Mouse (Mus musculus) thymus, postnatal 36 days (tissue): ENCODE data around the gene AC124108.1.

ENCODE experiments used
- DNase-seq, 2 experiments: peaks; one replicate each; pipeline ENCODE4 v3.0.0; 2022; ENCODE audit warnings: mixed read lengths in 2 of 2

AC124108.1 gene

DNA sequence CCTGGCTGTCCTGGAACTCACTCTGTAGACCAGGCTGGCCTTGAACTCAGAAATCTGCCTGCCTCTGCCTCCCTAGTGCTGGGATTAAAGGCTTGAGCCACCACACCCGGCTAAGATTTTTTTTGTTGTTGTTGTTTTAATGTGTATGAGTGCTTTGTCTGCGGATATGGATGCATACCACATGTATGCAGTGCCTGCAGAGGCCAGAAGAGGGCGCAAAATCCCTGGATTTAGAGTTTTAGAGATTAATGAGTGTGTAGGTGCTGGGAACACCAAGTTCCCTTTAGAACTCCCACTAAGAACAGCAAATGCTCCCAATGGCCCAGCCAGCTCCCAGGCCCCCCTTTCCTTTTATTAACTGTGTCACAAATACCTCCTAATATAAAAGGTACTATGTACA, 25.4 kb upstream of the AC124108.1 start:
- peak; percentile 20 to 44 for DNase-seq

DNA sequence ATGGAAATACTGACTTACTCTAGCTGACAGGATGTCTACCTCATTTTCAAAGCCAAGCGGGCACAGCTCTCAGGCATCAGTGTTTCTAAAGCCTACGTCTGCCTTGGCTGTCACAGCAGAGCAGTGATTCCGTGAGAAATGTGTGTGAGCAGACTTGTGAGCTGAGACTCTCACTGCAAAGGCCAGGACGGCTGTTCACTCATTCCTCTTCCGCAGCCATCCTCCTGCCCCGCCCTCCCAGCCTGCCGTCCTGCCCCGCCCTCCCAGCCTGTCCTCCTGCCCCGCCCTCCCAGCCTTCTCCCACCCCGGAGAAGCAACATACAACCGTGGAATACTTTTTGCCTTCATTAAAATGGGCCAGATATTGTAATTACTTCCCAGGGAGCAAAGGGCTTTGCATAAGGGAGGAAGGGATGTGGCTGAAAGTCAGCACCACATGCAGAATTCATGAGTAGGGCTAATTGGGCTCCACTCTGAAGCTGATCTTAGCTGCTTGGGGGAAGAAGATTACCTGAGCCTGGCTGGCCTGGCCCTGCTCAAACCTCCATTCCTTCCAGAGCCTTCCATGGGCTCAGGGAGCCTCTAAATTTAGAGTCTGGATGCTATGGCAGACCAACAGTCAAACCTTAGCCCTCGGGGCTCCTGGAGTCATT, 23.0 kb upstream of the AC124108.1 start:
- peak; percentile 16 to 29 for DNase-seq

DNA sequence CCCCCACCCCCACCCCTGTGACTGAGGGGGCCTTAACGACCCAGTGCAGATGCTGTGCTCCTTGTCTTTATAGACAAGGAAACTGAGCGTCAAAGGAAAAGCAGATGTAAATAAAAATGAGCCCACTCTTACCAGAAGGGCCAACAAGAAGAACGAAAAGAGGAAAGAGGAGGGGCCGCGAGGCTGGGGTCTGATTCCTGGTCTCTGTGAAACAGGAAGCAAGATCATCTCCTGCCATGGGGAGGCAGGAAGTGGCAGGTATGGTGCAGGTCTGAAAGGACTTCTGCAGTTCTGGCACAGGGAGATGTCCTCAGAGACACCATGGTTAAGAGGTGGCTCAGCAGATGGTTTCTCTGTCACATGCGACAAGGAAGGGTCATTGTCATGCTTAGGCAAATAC, 20.6 kb upstream of the AC124108.1 start:
- DNase-seq, result no peak

DNA sequence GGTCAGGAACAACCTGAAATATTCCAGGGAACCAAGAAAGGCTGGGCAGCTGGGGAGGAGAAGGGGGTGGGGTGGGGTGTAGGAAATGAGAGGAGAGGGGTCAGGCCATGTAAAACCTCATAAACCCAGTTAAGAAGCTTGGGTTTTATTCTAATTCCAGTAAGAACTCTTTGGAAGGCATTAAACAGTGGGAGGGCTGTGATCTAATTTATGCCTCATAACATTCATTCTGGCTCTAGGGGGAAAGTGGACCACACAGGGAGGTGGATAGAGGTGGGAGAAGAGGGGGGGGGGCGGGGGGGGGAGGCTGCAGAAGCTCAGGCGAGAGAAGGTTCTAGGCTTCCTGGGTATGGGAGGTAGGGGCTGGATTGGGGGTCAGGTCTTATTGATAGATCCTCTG, 19.6 kb upstream of the AC124108.1 start:
- DNase-seq, result no peak

DNA sequence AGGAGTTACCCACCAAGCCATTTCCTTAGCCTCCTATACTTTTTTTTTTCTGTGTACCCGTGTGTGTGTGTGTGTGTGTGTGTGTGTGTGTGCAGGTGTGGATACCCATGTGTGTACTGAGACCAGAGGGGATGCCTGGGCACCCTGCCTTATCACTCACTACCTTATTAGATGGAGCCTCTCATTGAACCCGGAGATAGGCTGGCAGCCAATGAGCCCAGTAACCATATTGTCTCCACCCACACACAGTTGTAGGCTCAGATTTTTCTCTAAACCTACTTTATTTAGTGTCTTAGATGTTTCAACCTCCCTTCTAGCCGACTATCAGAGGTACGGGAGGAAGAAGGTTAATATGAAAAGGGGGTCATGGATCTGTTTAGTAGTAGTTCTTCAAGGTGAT, 5.0 kb upstream of the AC124108.1 start:
- no peak for DNase-seq

DNA sequence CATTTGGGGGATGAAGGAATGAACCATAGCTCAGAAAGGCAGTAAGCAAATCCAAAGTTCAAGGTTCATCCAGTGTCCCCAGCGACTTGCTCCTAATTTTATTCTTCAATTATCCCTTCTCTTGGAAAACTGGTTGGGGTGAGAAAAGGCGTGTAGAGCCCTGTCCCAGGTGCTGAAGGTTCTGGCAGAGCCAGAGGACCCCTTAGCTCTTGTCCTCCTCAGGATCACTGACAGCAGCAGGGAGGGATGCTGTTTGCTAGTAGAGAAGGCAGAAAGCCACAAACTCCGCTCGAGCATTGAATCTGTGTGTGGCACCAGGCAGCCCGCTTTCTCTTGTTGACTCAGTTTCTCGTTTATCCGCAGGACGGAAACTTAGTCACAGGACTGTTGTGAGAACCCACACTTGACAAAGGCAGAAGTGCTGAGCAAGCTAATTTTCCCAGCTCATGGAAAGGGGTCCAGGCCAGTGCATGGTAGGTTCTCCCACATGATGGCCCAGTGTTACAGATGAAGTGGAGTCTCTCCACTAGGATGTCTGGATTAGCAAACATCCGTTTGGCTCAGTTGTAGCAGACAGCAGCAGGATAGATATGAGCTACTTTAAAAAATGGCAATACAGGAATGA, 2.7 kb upstream of the AC124108.1 start:
- DNase-seq, result no peak

DNA sequence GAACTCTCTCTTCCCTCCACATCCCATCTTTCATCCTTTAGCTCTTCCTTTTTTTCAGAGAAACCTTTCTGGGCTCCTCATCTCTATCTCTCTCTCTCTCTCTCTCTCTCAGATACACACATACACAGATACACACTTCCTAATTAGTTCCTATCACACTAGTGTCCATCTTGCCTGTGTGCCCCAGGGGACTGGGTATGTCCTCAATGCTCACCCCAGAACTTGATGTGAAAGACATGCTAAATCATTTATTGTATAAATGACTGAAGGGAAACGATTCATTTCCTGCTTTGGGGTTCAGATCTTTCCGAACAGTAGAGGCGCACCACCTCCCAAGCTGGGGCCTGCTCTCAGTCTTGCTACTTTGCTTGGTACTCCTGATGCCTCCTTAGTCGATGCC, 2.0 kb upstream of the AC124108.1 start:
- no peak for DNase-seq

DNA sequence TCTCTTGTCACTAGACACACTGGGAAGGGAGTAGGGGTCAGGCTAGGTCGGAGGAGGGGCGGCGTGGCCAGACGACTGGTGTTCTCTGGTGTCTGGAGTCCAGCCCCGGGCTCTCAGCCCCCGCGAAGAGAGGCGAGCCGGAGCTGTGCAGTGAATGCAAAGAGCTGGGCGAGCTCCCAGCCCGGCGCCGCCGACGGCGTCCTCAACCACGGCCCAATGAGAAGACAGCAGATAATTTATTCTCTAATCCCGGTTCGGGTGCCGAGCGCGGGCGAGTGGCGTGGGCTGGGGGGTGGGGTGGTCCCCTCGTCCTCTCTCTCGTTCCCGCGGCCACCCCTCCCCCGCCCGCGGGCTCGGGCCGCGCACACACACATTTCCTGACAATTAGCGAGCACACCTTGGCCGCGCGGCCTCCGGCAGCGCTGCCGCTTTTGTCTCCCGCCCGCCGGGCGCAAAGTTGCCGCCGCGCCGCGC, 1.2 kb upstream of the AC124108.1 start:
- no peak for DNase-seq

DNA sequence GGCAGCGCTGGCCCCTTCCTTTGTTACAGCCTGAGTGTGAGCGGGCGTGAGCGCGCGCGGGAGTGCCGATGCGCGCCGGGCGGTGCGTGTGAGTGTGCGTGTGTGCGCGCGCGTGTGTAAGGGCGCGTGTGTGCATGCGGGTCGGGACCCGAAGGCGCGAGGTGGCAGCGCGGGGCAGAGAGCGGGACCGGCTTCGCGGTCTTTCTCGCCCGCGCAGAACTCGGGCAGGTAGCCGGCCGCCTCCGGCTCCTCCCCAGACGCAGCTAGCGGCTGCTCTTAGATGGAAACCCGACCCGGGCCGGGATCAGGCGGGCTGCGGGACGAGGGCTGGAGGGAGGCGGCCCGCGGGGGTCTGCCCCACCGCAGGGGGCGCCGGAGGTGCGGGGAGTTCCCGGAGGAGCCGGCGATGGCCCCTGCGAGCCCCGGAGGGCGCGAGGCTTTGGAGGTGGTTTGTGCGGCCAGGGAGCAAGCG, 600 bp upstream of the AC124108.1 start:
- DNase-seq, result peak in 1 of 2 experiments; percentile 13

DNA sequence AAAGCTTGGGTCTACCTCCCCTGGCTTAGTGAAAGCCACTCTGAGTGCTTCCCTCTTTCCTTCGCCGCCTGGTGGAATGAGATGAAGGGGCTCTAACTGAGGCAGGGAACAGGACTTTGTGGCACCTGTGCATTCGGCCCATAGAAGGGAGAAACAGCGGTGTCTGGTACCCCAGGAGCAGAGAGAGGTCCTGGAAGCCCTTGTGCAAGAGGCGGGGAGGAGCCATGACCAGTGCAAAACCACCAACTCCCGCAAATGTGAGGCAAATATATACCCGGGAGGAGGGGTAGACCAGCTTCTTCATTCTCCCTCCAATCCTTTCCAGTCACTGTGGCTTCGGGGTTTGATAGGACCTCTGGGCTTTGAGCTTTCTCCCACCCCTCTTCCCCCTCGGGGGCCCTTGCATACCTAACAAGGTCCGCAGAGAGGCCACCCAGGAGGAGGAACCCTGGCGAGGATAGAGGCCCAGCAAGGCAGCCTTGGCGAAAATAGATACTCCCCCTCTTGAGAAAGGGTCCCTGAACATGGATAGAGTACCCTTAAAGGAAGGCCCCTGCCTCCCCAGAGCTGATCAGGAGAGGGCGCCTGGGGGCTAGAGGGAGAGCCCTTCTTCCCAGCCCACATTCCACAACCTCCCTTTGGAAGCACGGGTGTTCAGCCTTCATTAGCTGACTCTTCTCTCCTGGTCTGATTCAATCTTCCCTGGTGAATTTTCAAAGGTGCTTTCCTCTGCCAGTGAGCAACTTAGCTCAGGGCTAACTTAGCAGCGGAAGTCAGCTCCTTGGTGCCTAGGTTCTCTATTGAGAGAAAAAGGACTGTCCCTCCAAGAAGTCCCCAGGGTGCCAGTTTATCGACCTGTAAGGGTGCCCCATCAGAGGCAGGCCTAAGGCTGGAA, 776 bp downstream of the AC124108.1 start:
- no peak for DNase-seq

DNA sequence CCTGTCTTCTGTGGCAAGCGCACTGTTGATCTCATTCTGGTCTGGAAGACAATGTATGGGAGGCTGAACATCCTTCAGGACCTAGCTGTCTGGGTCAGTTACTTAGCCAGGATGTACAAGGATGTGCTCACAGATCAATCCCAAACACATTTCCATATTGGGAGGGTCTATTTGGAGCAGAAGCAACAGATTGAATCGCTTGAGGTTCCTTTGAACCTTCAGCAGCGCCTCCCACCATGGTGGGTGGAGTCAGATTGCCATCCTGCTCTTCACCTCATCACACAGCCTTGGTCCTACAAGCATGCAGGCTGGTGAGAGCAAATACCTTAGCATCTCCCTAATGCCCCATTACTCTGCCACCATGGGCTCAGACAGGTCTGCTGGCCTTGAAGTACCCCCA, 2.5 kb downstream of the AC124108.1 start:
- DNase-seq, result no peak

DNA sequence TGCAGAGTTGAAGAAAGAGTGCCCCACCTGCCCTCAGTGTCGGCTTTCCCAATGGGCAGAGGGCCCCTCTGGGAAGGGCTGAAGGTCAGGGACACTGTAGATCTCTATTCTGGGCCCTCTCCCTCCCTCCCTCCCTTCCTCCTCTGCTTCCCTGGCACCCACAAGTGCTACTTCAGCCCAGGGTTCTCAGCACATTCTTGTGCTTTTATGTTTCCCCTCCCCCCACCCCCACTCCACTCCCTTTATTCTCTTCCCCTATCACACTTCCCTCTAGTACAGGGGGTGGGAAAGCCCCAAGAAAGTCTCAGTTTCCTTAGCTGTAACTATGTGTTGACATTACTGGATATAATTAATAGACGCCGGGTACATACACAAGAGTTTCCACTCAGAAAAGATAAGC, 3.4 kb downstream of the AC124108.1 start:
- no peak for DNase-seq

DNA sequence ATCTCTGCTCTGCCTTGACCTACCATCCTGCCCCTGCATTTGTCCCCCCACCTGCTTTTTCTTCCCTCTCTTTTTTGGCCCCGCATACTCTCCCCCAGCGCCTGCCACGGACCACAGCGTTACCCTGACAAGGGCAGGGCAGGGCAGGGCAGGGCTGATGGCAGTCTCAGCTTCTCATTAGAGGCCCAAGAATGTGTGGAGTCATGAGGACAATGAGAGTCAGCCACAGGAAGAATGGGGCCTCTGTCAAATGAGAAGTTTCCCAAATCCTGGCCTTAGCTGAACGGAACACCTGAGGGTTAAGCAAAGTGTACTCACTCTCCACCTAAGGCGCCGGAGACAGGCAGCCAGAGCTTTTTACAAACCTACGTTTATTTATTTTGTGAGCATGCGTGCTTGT, 3.8 kb downstream of the AC124108.1 start:
- no peak for DNase-seq

DNA sequence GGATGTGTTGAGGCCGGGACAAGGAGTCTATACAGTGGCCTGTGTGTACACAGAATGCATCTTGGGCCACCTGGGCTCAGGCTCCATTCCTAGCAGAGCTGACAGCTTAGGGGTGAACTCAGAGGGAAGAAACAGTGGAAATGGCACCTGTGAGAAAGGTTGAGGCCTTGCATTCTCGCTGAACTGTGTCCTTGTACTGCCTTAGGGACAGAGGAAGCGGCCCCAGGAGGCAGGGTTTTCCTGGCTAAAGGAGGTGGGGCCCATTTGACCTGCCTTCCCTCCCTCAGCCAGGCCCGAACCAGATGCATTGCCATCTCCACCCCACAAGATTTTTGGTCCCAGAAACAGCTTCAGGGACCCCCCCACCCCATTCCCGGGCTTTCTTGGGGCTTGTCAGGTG, 4.4 kb downstream of the AC124108.1 start:
- DNase-seq, result no peak

DNA sequence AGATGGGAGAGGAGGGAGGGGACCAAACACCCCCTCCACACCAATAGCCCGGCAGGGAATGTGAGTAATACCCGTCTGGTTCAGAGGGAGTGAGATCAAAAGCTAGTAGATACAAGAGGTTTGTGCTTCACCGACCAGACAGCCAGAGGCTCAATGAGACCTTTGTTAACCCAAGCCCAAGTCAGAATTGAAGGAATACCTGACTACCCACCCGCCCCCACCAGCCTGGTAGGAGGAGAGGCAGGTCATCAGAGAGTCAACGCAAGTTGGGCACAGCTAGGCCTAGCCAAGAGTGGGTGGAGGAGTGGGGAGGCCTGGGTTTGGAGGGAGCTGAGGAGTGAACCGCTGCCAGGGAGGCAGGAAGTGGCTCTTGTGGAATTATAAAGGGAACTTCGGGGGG, 5.1 kb downstream of the AC124108.1 start:
- no peak for DNase-seq

DNA sequence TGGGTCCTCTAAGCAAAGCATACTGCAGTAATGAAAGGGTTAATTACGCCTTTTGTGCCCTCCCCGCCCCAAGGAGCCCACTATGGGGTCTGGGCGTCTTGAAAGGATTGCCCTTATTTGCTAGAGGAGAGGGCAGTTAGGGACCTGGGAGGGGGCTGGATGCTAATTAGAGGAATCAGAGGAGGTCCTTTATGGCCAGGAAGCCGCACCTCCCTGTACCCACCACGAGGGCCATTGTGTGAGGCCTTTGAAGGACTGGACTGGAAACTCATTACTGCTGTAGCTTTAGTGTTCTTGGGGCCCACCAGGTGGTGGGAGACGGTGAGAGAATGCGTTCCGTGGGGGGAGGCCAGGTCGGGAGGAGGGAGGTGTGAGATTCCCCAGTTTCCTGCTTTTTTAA, 6.4 kb downstream of the AC124108.1 start:
- DNase-seq, result no peak

DNA sequence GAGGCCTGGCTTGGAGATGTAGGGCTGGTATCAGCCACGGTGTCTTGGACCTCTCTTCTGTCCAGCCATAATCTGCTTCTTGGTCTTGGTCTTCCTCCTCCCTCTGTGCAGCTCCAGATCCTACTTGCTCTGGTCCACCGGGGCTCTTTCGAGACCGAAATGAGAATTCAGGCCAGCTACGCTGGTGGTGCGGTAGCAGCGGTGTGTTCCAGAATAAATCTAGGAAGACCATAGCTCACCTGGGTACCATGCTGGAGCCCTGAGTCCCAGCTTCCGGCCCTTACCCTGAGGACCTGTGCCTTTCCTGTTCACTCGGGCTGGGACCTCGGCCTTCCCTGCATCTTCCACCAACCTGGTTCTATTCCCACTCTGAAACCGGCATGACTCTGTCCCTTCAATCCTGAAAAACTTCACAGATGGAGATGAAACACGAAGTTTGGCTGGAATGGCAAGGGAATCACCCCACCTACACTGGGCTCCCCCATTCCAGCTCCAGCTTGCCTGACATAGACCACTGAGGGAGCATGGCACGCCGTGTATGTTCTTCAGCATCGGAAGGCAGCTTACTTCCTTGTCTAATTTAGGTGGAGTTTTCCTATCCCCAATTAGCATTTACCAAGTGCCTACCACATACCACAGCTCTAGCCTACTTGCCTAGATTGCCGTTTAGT, 7.3 kb downstream of the AC124108.1 start:
- DNase-seq, result no peak

DNA sequence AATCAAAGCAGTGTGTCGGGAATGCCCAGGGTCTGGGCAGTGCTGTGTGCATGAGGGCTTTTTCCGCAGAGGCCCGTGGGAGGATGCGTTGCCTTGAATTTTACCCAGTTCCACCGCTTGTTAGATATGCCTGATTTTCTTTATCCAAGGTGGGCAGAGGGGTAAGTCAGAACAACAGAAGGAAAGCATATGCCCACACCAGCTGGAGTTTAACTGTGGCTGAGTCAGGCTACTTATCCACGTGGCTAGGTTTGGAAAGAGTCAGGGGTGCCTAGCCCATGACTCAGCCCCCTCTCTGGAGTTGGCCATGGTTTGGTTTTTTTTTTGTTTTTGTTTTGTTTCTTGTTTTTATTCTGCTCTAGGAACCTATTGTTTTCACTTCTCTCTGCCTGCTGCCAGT, 8.0 kb downstream of the AC124108.1 start:
- DNase-seq, result no peak

DNA sequence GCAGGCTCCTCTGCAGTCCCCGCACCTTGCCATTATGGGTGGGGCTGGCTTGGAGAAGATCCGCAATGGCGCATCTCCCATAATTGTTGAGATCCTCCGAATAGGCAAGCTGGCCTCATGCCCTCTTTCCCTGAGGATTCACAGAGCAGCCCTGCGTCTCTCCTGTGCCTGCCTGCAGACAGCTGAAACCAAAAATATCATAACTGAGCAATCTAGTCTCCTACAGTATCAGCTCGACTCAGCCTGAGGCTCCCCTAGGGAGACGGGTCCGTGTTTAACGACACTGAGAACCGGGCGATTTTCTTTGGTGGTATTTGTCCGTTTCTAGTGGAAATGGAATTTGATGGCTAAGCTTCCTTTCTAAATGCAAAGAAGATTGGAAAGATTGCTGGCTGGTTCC, 8.7 kb downstream of the AC124108.1 start:
- no peak for DNase-seq

DNA sequence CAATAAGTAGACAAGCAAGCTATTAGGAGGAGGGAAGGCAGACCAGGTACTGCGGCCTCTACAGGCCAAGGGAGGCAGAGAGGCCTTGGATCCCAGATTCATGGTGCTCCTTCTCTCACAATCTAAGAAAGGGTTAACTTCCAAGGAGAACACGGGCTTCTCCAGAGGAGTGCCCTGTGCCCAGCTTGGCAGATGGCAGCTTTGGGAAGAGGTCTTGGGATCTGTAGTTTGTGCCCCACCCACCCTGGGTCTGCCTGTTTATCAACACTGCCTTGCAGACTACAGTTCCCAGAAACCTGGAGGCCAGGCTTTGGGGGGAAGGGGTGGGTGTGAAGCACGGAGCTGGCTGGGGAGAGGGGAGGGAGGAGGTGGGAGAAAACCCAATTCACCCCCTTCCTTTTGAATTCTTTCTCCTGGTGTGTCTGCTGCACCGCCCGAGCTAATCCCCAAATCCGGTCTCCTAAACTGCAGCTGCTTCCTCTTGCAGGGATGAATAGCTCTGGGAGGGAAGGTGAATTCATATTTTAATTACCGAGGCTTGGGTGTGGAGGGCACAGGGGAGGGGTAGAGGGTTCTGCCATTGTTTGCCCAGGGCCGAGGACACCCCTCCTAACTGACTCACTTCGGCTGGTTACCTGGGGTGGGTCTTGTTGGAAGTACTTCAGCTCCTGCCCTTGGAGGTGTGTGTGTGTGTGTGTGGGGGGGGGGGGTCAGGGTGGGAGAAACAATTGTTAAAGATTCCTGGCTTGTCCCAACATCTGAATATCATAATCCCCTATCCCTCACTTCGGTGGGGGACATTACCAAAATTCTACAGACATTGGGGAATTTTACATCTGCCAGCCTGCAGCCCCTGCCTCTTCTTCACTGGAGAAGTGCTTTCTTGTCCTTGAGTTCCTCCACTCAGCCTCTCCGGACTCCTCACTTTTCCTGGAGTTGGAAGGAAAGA, 9.6 kb downstream of the AC124108.1 start:
- no peak for DNase-seq

DNA sequence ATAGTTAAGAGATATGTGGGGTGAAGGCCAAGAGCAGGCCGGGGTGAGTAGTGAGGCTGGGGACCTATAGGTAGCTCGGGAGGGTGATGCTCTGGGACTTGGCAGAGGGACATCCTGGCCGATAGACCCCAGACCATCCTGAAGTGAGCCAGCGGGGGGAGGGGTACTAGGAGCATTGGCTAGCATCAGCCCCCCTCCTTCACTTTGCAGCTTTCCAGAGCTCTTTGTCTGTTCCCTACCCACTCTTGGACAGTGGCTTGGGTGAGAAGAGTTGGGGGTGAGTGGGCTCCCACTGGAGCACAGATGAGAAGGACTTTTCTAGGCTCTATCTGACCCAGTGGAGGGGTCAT, 10.2 kb downstream of the AC124108.1 start:
- no peak for DNase-seq

DNA sequence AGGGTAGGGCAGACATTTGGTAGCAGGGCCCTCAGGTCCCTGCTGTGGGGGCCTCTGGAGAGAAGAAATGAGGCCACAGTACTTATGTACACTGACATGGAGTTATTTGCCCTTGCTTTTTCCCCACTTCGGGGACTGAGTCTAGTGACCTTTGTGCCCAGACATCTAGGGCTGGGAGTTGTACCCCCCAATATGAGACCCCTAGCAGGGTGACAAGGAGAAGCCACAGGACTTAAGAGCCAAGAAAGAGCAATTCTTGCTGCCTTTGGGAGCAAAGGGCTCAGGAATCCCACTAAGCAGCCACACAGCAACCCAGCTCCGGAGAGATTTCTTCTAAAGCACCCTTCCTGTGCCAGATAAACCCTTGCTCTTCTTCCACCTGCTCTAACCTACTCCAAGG, 10.7 kb downstream of the AC124108.1 start:
- DNase-seq, result no peak
